Mouse (Mus musculus) embryonic facial prominence, embryonic 11.5 days (tissue): ENCODE measurements around the gene Ntrk2. TPM values are rescaled to one million over a fixed set of nuclear protein-coding genes. Genes with fewer than 3 reads are reported as not detected.

Source experiments
- ATAC-seq: fragments of 200-750 bp; cut with Nextera tagmentation; replicated peaks from 2 replicates; pipeline ENCODE4 v1.8.0; 2017; ENCODE audit warnings: low read depth; ENCODE audit not compliant: insufficient number of reproducible peaks, low FRiP score, low TSS enrichment
- DNase-seq: peaks from one replicate; pipeline ENCODE4 v3.0.0-alpha.2; 2015; ENCODE audit warnings: low spot score
- H3K27ac ChIP-seq: fragments of 300-500 bp; sonication (generic); replicated peaks from 2 replicates; pipeline ENCODE4 v1.5.1; 2014; ENCODE audit warnings: mild to moderate bottlenecking, low read depth, low read length, control low read depth
- H3K27me3 ChIP-seq: fragments of 300-500 bp; sonication (generic); 2 replicates; pipeline ENCODE4 v1.6.1; 2014; ENCODE audit warnings: mild to moderate bottlenecking, low read length, moderate library complexity, mixed read lengths; ENCODE audit not compliant: control insufficient read depth, insufficient read depth
- H3K36me3 ChIP-seq: fragments of 300-500 bp; sonication (generic); replicated peaks from 2 replicates; pipeline ENCODE4 v1.6.1; 2014; ENCODE audit warnings: low read depth, mild to moderate bottlenecking, low read length, moderate library complexity, mixed read lengths; ENCODE audit not compliant: control insufficient read depth, insufficient read depth
- H3K4me1 ChIP-seq: fragments of 300-500 bp; sonication (generic); 2 replicates; pipeline ENCODE4 v1.6.1; 2014; ENCODE audit warnings: low read length, mixed read lengths; ENCODE audit not compliant: control insufficient read depth, insufficient read depth
- H3K4me2 ChIP-seq: fragments of 300-500 bp; sonication (generic); 2 replicates; pipeline ENCODE4 v1.6.1; 2014; ENCODE audit warnings: low read depth, mild to moderate bottlenecking, control low read depth, low read length, moderate library complexity
- H3K4me3 ChIP-seq: fragments of 300-500 bp; sonication (generic); 2 replicates; pipeline ENCODE4 v1.5.1; 2014; ENCODE audit warnings: low read depth, low read length, control low read depth
- H3K9ac ChIP-seq: fragments of 300-500 bp; sonication (generic); replicated peaks from 2 replicates; pipeline ENCODE4 v1.6.1; 2014; ENCODE audit warnings: mild to moderate bottlenecking, control low read depth, low read length
- H3K9me3 ChIP-seq: fragments of 300-500 bp; sonication (generic); replicated peaks from 2 replicates; pipeline ENCODE4 v1.6.1; 2016; ENCODE audit warnings: mild to moderate bottlenecking, low read length, inconsistent platforms, mixed read lengths; ENCODE audit not compliant: control insufficient read depth
- WGBS: fragments of 180-500 bp; shearing (Covaris S2); extraction: QIAGEN DNeasy Blood & Tissue Kit; methylation state at CpG from one replicate; pipeline ENCODE4 v1.1.7; 2014; 5-methylcytosine and 5-hydroxymethylcytosine counted together
- polyA plus RNA-seq: library from polyadenylated mRNA; unstranded; fragments of >200 nt; fragmentation: Nextera tagmentation; extraction: Ambion mirVana; gene quantifications from 2 replicates; pipeline ENCODE4 v1.2.1, GENCODE M21; 2014

The Ntrk2 gene
- polyA plus RNA-seq, 1 experiment from 2014 or later = 13.6 TPM

GRCm38 (mm10) chr13:58853685-58854084 lies 47.3 kb downstream of the Ntrk2 start:
- 84% methylated on average over 6 of the region's 6 CpGs for WGBS
- no peaks in the 10 kb centered on the region for H3K4me1 ChIP-seq
- H3K4me2 ChIP-seq = no peak overlapping the region
- no peak overlapping the region for H3K4me3 ChIP-seq
- H3K27me3 ChIP-seq = no peaks in the 10 kb centered on the region
- no peaks in the 10 kb centered on the region for H3K36me3 ChIP-seq
- H3K9me3 ChIP-seq = no peaks in the 10 kb centered on the region
- DNase-seq (no peak), ATAC-seq (no peak)
- no peak overlapping the region for H3K27ac ChIP-seq
- H3K9ac ChIP-seq = no peak overlapping the region

- Histone ChIP-seq H3K9me3 (no peaks in the 10 kb centered on the region), H3K4me2 (no peak overlapping the region), H3K4me3 (no peak overlapping the region), H3K9ac (no peak overlapping the region), H3K27ac (no peak overlapping the region), H3K27me3 (no peaks in the 10 kb centered on the region), H3K36me3 (no peaks in the 10 kb centered on the region), H3K4me1 (no peaks in the 10 kb centered on the region)
- DNase-seq (no peak), ATAC-seq (no peak)
- WGBS = 90% methylated on average over 10 of the region's 10 CpGs
Measured at GRCm38 (mm10) chr13:58866239-58866638, 59.9 kb downstream of the Ntrk2 start.

- H3K4me3 ChIP-seq = no peak overlapping the region
- DNase-seq = no peak
- ATAC-seq = no peak
Measured at GRCm38 (mm10) chr13:58866776-58867435, 60.5 kb downstream of the Ntrk2 start.

GRCm38 (mm10) chr13:58882468-58882867 lies 76.1 kb downstream of the Ntrk2 start:
- no peak overlapping the region for H3K9ac ChIP-seq
- no peaks in the 10 kb centered on the region for H3K36me3 ChIP-seq
- no peak overlapping the region for H3K4me3 ChIP-seq
- 81% methylated on average over 3 of the region's 3 CpGs for WGBS
- H3K4me1 ChIP-seq = no peaks in the 10 kb centered on the region
- no peak for DNase-seq
- no peak for ATAC-seq
- no peak overlapping the region for H3K27ac ChIP-seq
- no peaks in the 10 kb centered on the region for H3K9me3 ChIP-seq
- no peak overlapping the region for H3K4me2 ChIP-seq
- H3K27me3 ChIP-seq = no peaks in the 10 kb centered on the region

More at GRCm38 (mm10) chr13:58866776-58867435, 60.5 kb downstream of the Ntrk2 start:
- Histone ChIP-seq H3K9ac (no peak overlapping the region), H3K4me1 (no peaks in the 10 kb centered on the region), H3K4me2 (no peak overlapping the region), H3K36me3 (no peaks in the 10 kb centered on the region), H3K27me3 (no peaks in the 10 kb centered on the region), H3K9me3 (no peaks in the 10 kb centered on the region), H3K27ac (no peak overlapping the region)
- 88% methylated on average over 8 of the region's 8 CpGs for WGBS

- H3K9ac ChIP-seq = no peak overlapping the region
- ATAC-seq = no peak
- H3K36me3 ChIP-seq = no peaks in the 10 kb centered on the region
- H3K27ac ChIP-seq = no peak overlapping the region
- no peaks in the 10 kb centered on the region for H3K4me1 ChIP-seq
- no peak overlapping the region for H3K4me2 ChIP-seq
- H3K4me3 ChIP-seq = no peak overlapping the region
- WGBS = 90% methylated on average over 5 of the region's 5 CpGs
- no peak for DNase-seq
- H3K9me3 ChIP-seq = no peaks in the 10 kb centered on the region
- no peaks in the 10 kb centered on the region for H3K27me3 ChIP-seq
Measured at GRCm38 (mm10) chr13:58882916-58883315, 76.5 kb downstream of the Ntrk2 start.

- no peaks in the 10 kb centered on the region for H3K9me3 ChIP-seq
- ATAC-seq = no peak
Measured at GRCm38 (mm10) chr13:58886108-58886507, 79.7 kb downstream of the Ntrk2 start.

GRCm38 (mm10) chr13:58896254-58896910 lies 90.0 kb downstream of the Ntrk2 start:
- ATAC-seq (no peak), DNase-seq (no peak)
- Histone ChIP-seq H3K4me3 (no peak overlapping the region), H3K9me3 (no peaks in the 10 kb centered on the region), H3K4me1 (no peaks in the 10 kb centered on the region), H3K4me2 (no peak overlapping the region), H3K36me3 (no peaks in the 10 kb centered on the region), H3K27ac (no peak overlapping the region), H3K27me3 (no peaks in the 10 kb centered on the region), H3K9ac (no peak overlapping the region)
- 81% methylated on average over 12 of the region's 12 CpGs for WGBS

More at GRCm38 (mm10) chr13:58886108-58886507, 79.7 kb downstream of the Ntrk2 start:
- no peaks in the 10 kb centered on the region for H3K27me3 ChIP-seq
- H3K27ac ChIP-seq = no peak overlapping the region
- 87% methylated on average over 8 of the region's 8 CpGs for WGBS
- no peak overlapping the region for H3K4me3 ChIP-seq
- no peak overlapping the region for H3K9ac ChIP-seq
- H3K4me2 ChIP-seq = no peak overlapping the region
- H3K36me3 ChIP-seq = no peaks in the 10 kb centered on the region
- no peak for DNase-seq
- H3K4me1 ChIP-seq = no peaks in the 10 kb centered on the region

- Histone ChIP-seq H3K27me3 (no peaks in the 10 kb centered on the region), H3K9me3 (no peaks in the 10 kb centered on the region), H3K9ac (no peak overlapping the region), H3K36me3 (no peaks in the 10 kb centered on the region), H3K27ac (no peak overlapping the region), H3K4me3 (no peak overlapping the region), H3K4me1 (no peaks in the 10 kb centered on the region), H3K4me2 (no peak overlapping the region)
- no peak for DNase-seq
- WGBS = 86% methylated on average over 2 of the region's 2 CpGs
- no peak for ATAC-seq
Measured at GRCm38 (mm10) chr13:58899337-58899736, 93.0 kb downstream of the Ntrk2 start.
